Mouse (Mus musculus) heart, postnatal 36 days (tissue): Measurements from ENCODE around the gene Inha. TPM values are rescaled to one million over a fixed set of nuclear protein-coding genes. Genes with fewer than 3 reads are reported as not detected.
A peak's percentile ranks its signal among the peaks of the same experiment; 100 is the strongest.

ENCODE experiments used
- DNase-seq, 2 experiments: peaks; one replicate each; pipeline ENCODE4 v3.0.0; 2021 to 2022
- intact Hi-C: fragments of 180-260 bp; cut with DNase I; formaldehyde crosslinking; loops from one replicate; pipeline ENCODE4 v1.15.1; 2025
- total RNA-seq, 2 experiments: library from RNA; stranded (reverse); gene quantifications; 2 replicates each; pipeline ENCODE4 v1.2.3; 2021

The Inha gene
- total RNA-seq = 1 to 10 TPM; 3.6 TPM

DNA sequence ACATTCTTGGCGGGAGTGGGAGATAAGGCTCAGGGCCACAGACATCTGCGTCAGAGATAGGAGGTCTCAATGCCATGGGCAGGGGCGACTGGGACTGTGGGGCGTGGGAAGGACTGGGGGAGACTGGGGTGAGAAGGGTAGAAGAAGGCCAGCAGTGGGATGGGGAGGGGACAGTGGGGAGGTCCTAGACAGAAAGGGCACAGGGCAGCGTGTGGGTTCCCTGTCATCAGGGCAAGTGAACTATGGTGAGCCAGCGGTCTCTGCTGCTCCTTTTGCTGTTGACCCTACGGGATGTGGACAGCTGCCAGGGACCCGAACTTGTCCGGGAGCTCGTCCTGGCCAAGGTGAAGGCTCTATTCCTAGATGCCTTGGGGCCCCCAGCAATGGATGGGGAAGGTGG is at the start of gene Inha:
Gene Inha (plus strand): TSS at position 72 of the 400 bp plus-strand sequence.
- no peak for DNase-seq
- intact Hi-C loops = loop anchor here (2.0 kb wide), 1 partner anchor 42 kb away; no protein-coding TSS in a partner anchor

DNA sequence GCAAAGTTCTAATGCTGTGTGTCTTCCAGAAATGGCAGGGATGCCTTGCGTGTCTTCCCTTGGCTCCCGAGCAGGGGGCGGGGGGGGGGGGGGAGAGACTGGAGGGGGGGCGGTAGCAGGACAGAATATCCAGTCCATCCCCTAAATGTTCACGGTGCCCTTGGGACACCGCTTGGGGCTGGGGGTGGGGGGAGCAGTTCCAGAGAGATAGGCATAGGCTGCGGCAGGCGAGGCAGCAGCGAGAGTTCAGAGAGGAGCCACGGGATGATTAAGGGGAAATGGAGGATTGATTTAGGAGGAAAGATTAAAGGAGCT is 49.2 kb upstream of the Inha start:
- no peak for DNase-seq
- intact Hi-C loops = no loop called here

DNA sequence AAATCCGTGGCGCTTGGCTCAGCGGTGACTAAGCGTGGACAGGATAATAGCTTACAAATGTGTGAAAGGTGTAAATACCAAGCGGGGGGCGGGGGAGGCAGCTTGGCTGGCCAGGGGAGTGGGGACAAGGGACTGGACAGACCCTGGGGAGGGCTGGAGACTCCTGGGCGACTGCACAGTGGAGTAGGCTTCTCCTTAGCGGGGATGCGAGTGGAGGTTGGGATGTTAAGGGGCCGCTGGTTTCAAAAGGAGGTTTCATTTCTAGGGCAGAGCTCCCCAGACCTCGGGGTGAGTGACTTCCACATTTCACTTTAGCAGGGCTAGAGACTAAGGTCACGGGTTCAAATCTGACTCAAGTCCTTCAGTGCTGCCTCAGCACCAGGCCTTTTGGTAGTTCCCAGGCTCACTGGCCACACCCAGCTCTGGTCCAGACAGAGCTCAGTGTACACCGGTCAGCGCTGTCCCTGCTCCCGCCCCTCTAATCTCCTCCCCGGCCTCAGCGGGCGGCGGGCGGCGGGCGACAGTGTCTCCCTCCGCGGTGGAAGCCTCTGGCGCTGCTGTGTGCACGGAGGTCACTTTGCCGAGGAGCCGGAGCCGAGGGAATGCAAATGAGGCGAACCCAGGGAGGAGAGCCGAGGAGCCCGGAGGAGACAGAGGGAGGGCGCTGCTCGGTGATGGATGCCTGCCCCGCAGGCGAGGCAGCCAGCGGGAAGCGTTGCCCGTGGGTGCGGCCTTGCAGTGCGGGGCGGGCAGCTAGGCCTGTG is 48.7 kb upstream of the Inha start:
- peak; percentile 43 to 65 for DNase-seq
- intact Hi-C loops = no loop called here

DNA sequence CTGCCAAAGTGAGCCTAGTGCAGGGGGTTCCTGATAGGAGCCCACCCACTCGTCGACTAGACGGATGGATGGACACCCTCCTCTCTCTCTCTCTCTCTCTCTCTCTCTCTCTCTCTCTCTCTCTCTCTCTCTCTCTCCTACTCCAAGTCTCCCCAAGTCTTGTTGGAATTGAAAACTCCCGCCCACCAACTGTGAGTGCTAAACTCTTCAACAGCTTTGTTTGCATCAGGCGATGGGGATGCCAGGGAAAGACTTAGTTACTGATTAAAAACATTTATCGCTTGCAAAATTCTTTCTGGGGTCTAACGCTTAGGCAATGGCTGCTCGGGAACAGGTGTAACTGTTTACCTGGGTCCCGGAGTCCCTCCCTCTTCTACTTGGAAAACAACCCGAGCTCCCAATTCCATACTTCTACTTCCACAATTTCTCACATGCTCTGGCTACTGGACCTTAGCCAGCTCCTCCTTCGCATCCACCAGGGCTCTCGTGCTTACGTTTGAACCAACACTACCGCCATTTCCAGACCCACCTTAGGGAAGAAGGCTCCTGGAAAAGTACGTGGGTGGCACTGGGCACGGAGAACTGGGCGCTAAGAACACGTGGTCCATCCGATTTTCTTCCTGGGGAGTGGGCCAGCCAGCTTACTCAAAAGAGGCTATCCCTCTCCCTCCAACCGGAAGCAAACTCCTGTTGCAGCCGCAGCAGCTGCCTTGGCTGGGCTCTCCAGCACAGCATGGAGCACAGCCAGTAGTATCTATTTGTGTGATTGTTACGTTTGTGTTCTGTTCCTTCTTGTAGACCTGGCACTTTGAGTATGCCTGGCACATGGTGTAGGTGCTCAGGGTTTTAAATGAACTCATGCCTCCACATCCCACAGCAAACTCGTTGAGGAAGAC is 47.8 kb upstream of the Inha start:
- peak in 1 of 2 experiments; percentile 40 for DNase-seq
- intact Hi-C loops = no loop called here

DNA sequence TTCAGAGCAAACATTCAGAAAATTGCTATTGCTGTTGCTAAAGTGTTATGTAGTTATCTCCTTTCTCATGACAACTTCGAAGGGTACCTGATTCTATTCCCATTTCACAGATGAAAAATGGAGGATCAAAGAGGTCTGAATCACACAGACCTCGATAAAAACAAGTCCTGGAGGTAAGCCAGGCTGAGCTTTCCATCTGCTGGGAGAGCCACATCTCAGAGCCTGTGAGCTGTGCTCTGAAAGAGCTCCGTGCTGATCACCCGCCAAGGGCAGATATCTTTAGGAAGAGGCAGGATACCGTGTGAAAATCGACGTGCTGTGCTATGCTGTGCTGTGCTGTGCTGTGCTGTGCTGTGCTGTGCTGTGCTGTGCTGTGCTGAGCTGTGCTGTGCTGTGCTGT is 46.6 kb upstream of the Inha start:
- intact Hi-C loops = no loop called here
- DNase-seq = no peak

DNA sequence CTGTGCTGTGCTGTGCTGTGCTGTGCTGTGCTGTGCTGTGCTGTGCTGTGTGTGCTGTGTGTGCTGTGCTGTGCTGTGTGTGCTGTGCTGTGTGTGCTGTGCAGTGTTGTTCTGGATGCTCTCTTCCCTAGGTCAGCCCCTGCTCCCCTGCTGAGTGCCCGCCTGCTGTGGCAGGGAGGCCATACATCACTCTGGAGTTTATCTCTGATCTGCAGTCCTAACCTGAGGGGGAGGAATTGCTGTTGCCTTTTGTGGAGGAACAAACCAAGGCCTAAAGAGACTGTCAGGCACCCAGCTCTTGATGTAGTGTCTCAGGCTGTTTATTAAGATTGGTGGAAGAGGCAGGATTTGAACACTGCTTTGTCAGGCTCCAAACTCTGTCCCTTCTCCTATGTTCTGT is 44.2 kb upstream of the Inha start:
- no peak for DNase-seq
- intact Hi-C loops = no loop called here

DNA sequence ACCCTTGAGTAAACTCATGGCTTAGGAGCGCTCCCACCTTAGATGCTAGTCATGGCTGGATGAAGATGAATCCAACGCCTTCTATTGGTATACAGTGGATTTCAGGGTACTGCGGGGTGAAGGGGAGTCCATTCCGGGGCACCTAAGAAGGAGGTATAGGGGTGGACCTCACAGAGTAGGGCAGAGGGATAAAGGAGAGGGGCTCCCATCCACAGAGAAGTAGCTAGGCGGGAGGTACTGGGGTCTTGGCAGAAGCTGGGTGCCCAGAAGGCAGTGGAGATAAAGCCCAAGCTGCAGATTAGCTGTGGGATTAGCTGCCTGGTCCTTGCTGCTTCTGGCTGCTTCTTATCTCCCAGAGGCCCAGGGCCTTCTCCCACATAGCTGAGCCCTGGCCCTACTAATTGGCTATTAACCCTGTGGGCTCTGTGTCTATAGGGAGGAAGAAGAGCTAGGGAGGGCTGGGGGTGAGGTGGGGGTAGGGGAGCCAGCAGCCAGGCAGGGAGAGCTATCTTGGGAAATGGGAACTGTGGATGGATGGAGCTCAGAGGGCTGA is 43.1 kb upstream of the Inha start:
- DNase-seq = no peak
- intact Hi-C loops = no loop called here

DNA sequence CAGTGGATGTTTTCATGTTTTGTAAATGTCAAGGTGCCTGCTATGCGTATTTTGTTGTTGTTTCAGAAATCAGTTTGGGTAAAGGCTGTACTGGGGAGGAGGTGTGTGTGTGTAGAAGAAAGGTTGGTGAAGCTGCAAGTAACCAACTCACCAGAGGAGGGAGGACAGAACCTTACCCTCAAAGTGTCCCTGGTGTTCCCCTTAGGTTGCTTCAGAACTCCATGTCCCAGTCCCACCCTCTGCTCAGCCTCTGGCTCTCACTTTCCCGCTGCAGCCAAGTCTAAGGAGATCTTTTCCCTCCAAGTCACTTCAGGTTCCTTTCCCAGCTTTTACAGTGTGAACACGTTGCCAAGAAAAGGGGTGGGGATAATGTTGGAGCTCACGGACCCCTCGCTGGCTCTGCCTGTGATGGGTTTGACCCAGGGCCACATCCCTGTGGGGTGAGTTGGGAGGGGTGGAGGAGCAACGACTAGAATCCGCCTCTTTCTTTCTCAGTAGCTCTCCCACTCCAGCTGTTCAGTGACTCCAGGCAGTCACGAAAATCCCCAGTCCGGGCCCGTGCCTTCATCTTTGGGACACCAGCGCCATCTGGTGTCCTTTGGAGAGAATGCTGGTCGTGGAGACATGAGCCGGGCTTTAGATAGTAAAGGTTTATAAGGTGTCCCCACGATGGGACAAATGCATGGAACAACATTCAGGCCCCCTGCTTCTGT is 39.5 kb upstream of the Inha start:
- intact Hi-C loops = loop anchor here (1.0 kb wide), 2 partner anchors 21 to 124 kb away; no protein-coding TSS in a partner anchor

DNA sequence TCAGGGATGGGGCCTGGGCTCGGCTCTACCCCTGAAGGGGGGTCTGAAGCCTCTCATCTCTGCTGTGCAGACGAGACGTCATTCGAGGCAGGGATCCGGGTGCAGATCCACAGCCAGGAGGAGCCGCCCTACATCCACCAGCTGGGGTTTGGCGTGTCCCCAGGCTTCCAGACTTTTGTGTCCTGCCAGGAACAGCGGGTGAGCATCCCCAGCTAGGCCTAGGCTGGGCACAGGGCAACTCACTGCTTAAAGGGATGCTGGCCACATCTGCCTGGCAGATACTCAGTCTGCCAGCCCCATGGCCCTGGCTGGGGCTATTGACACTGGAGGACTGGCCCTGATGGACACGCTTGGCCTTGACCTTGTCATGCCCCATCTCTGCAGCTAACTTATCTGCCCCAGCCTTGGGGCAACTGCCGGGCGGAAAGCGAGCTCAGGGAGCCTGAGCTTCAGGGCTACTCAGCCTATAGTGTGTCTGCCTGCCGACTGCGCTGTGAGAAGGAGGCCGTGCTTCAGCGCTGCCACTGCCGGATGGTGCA is 37.5 kb upstream of the Inha start:
- intact Hi-C loops = no loop called here
- DNase-seq = no peak

More for the DNA sequence above, 39.5 kb upstream of the Inha start:
- peak; percentile 81 to 82 for DNase-seq

DNA sequence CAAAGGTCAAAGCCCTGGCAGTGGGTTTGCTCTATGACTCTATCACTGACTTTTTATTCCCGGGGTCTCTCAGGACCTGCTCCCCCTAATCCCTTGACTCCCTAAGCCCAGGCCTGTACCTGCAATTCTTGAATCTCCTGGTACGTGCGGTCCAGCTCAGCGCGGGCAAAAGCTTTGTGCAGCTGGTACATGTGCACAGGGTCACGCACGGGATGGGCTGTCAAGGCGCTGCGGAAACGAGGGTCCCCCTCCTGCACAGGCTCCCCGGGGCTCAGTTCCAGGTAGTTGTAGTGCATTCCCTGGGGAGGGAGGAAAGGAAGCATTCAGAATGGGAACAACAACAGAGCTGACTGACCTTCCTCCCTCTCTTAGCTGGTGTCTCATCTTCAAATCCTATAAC is 30.4 kb upstream of the Inha start:
- no peak for DNase-seq
- intact Hi-C loops = loop anchor here (5.0 kb wide), 1 partner anchor 46 kb away; the partner anchor contains the start of gene Stk11ip

DNA sequence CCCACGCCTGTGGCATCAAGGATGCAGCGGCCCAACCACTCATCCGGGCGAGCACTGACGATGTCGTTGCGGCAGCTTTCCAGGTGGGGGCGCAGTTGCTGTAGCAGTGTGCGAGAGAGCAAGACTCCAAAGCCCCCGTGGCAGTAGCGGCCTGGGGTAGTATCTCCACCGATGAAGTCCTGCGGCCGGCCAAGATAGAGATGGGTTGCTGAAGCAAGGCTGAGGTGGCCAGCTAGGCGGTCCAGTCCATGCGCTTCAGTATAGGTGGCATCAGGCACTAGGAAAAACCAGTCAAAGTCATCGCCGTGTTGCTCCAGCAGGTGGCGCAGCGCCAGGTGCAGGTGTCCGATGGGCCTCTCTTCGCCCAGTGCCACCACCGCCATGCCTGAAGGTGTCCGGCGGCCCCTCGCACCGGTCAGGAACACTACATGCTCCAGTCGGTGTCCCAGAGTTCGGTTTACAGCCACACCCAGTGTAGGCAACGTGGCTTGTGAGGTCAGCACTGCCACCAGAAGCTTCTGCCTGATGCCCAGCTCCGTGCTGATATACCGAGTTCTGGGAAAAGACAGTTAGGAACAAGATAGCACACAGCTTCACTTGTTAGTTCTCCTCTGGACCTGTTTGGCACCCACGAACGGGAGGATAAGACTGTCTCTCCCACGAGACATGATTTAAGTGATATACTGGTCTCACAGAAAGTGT is 29.5 kb upstream of the Inha start:
- peak; percentile 81 to 82 for DNase-seq
- intact Hi-C loops = loop anchor here (1.0 to 5.0 kb wide), 3 partner anchors 45 to 120 kb away; partner anchors contain the start of gene Stk11ip

DNA sequence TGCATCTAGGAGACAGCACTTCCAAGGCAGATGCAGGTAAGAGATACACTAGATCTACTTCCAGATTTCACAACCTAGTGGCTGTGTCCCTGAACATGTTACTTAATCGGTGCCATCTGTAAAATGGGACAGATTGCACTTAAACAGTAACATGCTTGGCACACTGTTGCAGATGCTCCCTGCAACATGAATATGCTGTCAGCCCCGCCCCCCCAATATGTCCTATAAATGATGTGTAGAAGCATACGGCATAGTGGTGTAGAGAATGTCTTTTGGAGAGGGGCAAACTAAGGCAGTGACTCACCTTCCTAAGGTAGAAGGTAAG is 28.9 kb upstream of the Inha start:
- no peak for DNase-seq
- intact Hi-C loops = loop anchor here (1.0 to 5.0 kb wide), 3 partner anchors 44 to 119 kb away; partner anchors contain the start of gene Stk11ip

DNA sequence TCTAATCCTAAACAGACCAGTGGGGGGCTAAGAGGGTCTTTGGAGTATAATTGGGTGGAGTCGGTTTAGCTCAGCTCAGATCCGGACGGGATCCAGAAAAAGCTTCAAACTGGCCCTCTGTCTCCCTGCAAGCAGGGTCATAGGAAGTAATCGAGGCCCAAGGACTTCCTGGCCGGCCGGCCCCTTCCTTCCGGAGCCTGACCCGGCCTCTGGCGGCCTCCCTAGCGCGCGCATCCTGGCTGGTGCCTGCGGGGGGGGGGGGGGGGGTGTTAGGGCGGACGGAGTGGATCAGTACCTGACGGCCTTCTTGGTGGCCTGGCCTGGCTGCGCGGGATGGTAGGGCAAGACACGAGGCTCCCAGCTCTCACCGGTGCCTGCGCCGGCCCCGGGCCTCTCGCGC is 28.4 kb upstream of the Inha start:
- peak in 1 of 2 experiments; percentile 53 for DNase-seq
- intact Hi-C loops = loop anchor here (5.0 kb wide), 1 partner anchor 44 kb away; the partner anchor contains the start of gene Stk11ip

DNA sequence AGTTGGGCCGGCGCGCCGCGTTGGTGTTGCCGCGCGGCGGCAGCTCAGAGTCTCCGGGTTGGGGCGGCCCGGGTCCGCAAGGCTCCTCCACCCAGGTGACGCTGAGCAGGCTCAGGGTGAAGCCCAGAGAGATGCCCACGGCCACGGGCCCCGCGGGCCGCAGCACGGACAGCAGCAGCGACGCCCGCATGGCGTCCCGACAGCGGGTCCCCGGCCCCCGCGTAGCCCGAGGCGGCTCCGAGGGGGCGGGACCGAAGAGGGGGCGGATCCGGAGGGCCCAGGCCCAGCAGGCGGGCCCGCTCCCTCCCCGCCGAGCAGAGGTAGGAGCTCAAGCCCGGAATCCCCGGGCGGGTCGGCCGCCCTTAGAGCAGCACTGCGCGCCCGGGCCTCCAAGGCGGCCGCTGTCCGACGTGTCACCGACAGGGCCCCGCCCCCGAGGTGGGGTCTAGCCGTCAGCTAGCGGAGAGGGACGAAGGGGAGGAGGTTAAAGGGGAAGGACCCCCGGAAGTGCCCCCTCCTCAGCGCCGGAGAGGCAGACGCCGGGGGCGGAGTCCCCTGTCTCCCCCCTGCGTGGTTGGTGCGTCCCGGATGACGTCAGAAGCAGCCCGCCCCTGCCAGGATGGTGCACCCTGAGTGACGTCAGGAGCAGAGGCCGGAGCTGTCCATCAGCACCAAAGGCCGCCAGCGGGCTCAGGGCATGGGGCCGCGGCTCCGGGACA is 27.8 kb upstream of the Inha start, which contains the start of the genes Chpf and Tmem198:
Gene Chpf (minus strand): TSS at position 392 of the 719 bp plus-strand sequence.
Gene Tmem198 (plus strand): TSS at position 617 of the 719 bp plus-strand sequence.
- DNase-seq = peak; percentile 92 to 96
- intact Hi-C loops = loop anchor here (5.0 kb wide), 1 partner anchor 43 kb away; the partner anchor contains the start of gene Stk11ip

DNA sequence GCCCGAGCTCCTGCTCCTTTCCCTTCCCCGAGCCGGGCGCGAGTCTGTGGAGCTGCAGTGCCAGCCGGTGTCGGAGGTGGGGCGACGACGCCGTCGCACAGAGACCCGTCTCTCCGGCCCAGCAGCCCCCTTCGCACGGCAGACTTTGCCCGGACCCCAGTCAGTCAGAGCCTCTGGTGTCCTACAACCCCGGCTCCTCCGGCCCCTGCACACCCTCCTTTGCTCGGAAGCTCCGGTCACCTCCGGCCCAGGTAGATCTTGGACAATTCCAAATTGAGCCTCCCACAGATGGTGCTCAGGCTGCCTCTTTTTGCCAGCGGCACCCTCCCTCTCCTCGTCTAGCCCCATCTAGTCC is 27.3 kb upstream of the Inha start:
- DNase-seq = no peak
- intact Hi-C loops = loop anchor here (5.0 kb wide), 1 partner anchor 43 kb away; the partner anchor contains the start of gene Stk11ip

DNA sequence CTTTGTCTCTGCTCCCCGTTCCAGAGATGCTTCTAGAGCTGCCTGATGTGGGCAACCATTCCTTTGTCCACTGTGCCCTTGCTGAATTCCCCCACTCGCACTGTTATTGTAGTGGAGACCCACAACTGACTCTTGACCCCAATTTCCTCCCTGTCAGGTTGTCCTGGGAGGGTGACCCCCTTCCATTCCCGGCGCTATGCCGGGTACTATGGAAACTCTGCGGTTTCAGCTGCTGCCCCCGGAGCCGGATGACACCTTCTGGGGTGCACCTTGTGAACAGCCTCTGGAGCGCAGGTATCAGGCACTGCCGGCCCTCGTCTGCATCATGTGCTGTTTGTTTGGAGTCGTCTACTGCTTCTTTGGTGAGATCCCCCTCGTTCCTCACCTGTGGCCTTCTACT is 26.8 kb upstream of the Inha start:
- DNase-seq = no peak
- intact Hi-C loops = loop anchor here (2.0 kb wide), 1 partner anchor 25 kb away; no protein-coding TSS in a partner anchor

DNA sequence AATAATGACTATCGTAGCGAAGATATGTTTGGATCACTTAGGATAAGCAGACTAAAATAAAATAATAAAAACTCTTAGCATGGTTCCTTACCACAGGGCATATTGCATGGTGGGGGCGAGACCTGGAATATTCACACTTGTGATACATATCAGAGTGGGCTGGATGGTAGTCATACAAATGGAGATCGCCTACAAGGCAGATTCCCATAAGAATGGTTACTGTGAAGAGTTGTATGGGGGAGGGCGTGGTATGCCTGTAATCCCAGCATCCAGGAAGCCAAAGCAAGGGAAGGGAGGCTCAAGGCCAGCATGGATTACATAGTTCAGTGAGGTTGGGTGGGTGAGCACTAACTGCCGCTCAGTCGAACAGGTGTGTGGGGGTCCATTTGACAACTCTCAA is 26.1 kb upstream of the Inha start:
- no peak for DNase-seq
- intact Hi-C loops = loop anchor here (2.0 kb wide), 1 partner anchor 24 kb away; no protein-coding TSS in a partner anchor

DNA sequence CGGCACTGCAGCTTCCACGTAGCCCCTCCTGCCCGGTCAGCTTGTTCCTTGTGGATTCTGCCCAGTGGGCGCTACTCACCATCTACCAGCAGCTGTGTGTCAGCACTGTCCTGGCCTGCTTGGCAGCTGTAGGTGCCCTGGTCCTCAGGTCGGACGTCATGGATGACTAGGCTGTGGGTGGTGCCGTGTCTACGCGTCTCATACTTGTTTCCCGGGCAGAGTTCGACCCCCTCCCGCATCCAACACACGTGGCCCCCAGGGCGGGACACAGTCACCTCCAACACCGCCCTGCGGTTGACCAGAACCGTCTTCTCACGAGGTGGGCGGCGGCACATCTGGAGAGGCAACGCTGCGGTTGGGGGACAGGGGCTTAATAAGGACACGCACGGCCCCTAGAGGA is 20.3 kb upstream of the Inha start:
- DNase-seq = no peak
- intact Hi-C loops = no loop called here

DNA sequence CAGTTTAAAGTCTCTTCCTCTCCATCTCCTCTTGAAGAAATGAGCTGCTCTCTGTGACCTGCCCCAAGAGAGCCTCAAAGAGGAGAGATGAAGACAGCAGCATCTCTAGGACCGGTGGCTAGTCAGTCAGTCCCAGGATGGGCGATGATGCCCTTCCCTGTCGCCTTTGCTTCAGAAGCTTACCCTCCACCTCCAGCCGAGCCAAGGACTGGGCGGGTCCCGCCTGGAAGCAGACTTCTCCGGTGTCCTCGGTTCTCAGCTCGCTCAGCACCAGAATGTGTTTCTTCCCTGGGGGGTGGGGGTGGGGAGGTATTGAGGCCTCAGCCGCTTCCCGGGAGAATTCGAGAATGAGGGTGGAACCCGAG is 19.9 kb upstream of the Inha start:
- intact Hi-C loops = no loop called here

More for the DNA sequence above, 19.9 kb upstream of the Inha start:
- DNase-seq = no peak
